Mouse (Mus musculus) liver, embryonic 15.5 days (tissue): ENCODE measurements around the gene Lgmn. TPM values are rescaled to one million over a fixed set of nuclear protein-coding genes. Genes with fewer than 3 reads are reported as not detected.
A peak's percentile ranks its signal among the peaks of the same experiment; 100 is the strongest.

Experiments used
- ATAC-seq: fragments of 200-750 bp; cut with Nextera tagmentation; 2 replicates; pipeline ENCODE4 v1.8.0; 2017; ENCODE audit warnings: moderate number of reproducible peaks, mild to moderate bottlenecking, moderate library complexity; ENCODE audit not compliant: insufficient read depth
- H3K27ac ChIP-seq: fragments of 300-500 bp; sonication (generic); replicated peaks from 2 replicates; pipeline ENCODE4 v1.5.1; 2015; ENCODE audit warnings: mild to moderate bottlenecking, inconsistent platforms
- H3K27me3 ChIP-seq: fragments of 300-500 bp; sonication (generic); 2 replicates; pipeline ENCODE4 v1.6.1; 2015; ENCODE audit warnings: mild to moderate bottlenecking, inconsistent platforms
- H3K36me3 ChIP-seq: fragments of 300-500 bp; sonication (generic); replicated peaks from 2 replicates; pipeline ENCODE4 v1.6.1; 2015; ENCODE audit warnings: moderate library complexity, mild to moderate bottlenecking, inconsistent platforms
- H3K4me1 ChIP-seq: fragments of 300-500 bp; sonication (generic); replicated peaks from 2 replicates; pipeline ENCODE4 v1.6.1; 2015; ENCODE audit warnings: inconsistent platforms
- H3K4me2 ChIP-seq: fragments of 300-500 bp; sonication (generic); 2 replicates; pipeline ENCODE4 v1.6.1; 2015; ENCODE audit warnings: moderate library complexity, mild to moderate bottlenecking, inconsistent platforms
- H3K4me3 ChIP-seq: fragments of 300-500 bp; sonication (generic); replicated peaks from 2 replicates; pipeline ENCODE4 v1.5.1; 2015; ENCODE audit warnings: mild to moderate bottlenecking, inconsistent platforms
- H3K9ac ChIP-seq: fragments of 300-500 bp; sonication (generic); 2 replicates; pipeline ENCODE4 v1.6.1; 2015; ENCODE audit warnings: moderate library complexity, mild to moderate bottlenecking, inconsistent platforms
- H3K9me3 ChIP-seq: fragments of 300-500 bp; sonication (generic); replicated peaks from 2 replicates; pipeline ENCODE4 v1.6.1; 2016; ENCODE audit warnings: inconsistent platforms
- WGBS: fragments of 180-500 bp; shearing (Covaris S2); methylation state at CpG from one replicate; pipeline ENCODE4 v1.1.7; 2015; ENCODE audit warnings: mixed read lengths; ENCODE audit not compliant: insufficient replicate concordance; 5-methylcytosine and 5-hydroxymethylcytosine counted together
- polyA plus RNA-seq: library from polyadenylated mRNA; unstranded; fragments of >200 nt; fragmentation: Nextera tagmentation; extraction: Ambion mirVana; gene quantifications from 2 replicates; pipeline ENCODE4 v1.2.1, GENCODE M21; 2015

Gene Lgmn
- 73.4 and 83.4 TPM in 2 replicates for polyA plus RNA-seq

DNA sequence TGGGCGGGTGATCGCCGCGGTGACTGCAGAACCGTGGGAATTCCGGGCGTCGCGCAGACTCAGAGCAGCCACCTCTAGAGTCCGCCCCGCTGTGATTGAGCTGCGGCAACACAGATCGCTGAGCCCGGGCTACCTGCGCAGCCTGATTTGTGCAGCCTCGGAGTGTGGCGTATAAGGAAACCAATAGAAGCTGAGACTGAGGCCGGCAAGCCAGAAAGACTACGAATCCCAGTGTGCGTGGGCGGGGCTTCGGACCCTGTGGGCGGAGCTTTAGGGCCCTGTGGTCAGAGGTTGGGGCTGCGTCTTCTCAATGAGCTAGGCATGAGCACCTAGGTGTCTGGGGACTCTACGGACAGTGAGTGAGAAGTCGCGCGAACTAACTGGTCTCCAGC is at the start of gene Lgmn:
Lgmn (minus strand) TSS at position 182 of the 392 bp plus-strand sequence.
- peak; percentile 97 for ATAC-seq
- H3K27ac ChIP-seq: no peak within 1 kb of the TSS
- WGBS: under 1% methylated on average over 28 of the region's 28 CpGs

DNA sequence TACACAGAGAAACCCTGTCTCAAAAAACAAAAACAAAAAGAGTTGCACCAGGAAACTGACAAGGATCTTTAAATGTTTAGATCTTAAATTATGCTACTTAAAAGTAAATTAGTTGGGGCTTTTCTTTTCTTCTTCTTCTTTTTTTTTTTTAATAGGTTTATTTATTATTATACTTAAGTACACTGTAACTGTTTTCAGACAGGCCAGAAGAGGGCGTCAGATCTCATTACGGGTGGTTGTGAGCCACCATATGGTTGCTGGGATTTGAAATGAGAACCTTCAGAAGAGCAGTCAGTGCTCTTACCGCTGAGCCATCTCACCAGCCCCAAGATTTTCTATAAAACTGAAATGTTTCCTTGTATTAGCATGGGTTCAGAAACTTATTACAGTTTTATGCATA is 45.3 kb upstream of the Lgmn start:
- H3K36me3 ChIP-seq: peaks cover 76% of the 10 kb centered on the region
- ATAC-seq: no peak
- no peak overlapping the region for H3K4me2 ChIP-seq
- WGBS: 53% methylated on average over 3 of the region's 3 CpGs
- H3K27ac ChIP-seq: no peak overlapping the region
- H3K9ac ChIP-seq: no peak overlapping the region
- H3K4me1 ChIP-seq: no peaks in the 10 kb centered on the region
- no peak overlapping the region for H3K4me3 ChIP-seq
- H3K9me3 ChIP-seq: no peaks in the 10 kb centered on the region
- no peaks in the 10 kb centered on the region for H3K27me3 ChIP-seq

More for the DNA sequence above, at the start of gene Lgmn:
- Histone ChIP-seq H3K4me2 (peak within 1 kb of the TSS; percentile 74), H3K36me3 (no peaks in the 10 kb centered on the region), H3K9ac (peak within 1 kb of the TSS; percentile 46), H3K4me1 (peaks cover 26% of the 10 kb centered on the region), H3K9me3 (no peaks in the 10 kb centered on the region), H3K27me3 (peaks cover 9% of the 10 kb centered on the region; the same call in 1 of the 2 replicates), H3K4me3 (peak within 1 kb of the TSS; percentile 60)

DNA sequence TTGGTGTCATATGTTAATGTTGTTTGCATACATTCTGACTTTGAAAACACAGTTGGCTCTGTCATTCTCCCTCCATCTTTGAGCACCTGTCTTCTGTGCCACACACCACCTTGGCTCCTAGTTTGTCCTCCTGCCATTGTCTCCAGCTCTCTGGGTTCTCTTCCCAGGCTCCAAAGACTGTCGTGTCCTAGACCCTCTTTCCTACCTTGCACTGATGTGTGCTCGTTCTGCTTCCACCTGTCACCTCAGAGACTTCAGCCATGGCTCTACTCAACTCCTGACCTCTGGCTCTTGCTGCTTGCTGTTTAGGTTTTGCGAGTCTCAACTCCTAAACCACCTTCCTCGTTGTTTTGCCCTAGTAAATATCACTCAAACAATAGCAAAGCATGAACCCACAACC is 40.9 kb upstream of the Lgmn start:
- peaks cover 70% of the 10 kb centered on the region for H3K36me3 ChIP-seq
- 71% methylated on average over 4 of the region's 4 CpGs for WGBS

DNA sequence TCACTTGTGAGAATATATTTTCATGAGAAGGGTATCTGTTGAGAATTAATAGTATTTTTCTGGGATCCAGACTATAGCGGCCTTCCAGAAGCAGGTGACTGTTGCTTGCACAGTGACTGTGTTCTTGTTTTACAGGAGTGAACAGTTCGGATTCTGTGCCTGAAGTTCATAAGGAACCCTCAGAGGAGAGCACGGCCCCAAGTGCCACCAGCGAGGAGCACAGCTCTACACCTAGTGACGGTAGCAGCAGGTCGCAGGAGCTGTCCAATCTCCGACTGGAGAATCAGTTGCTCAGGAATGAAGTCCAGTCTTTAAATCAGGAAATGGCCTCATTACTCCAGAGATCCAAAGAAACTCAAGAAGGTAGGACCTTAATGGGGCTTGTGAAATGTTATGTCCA is 34.8 kb upstream of the Lgmn start:
- Histone ChIP-seq H3K27ac (no peak overlapping the region), H3K9ac (no peak overlapping the region), H3K4me2 (no peak overlapping the region), H3K4me1 (peaks cover 7% of the 10 kb centered on the region), H3K36me3 (peaks cover 50% of the 10 kb centered on the region), H3K9me3 (no peaks in the 10 kb centered on the region), H3K4me3 (no peak overlapping the region), H3K27me3 (no peaks in the 10 kb centered on the region)
- no peak for ATAC-seq
- WGBS: 84% methylated on average over 7 of the region's 7 CpGs

More for the DNA sequence above, 40.9 kb upstream of the Lgmn start:
- Histone ChIP-seq H3K27ac (no peak overlapping the region), H3K27me3 (no peaks in the 10 kb centered on the region), H3K4me2 (no peak overlapping the region), H3K9ac (no peak overlapping the region), H3K4me1 (no peaks in the 10 kb centered on the region), H3K9me3 (no peaks in the 10 kb centered on the region), H3K4me3 (no peak overlapping the region)
- ATAC-seq: no peak

DNA sequence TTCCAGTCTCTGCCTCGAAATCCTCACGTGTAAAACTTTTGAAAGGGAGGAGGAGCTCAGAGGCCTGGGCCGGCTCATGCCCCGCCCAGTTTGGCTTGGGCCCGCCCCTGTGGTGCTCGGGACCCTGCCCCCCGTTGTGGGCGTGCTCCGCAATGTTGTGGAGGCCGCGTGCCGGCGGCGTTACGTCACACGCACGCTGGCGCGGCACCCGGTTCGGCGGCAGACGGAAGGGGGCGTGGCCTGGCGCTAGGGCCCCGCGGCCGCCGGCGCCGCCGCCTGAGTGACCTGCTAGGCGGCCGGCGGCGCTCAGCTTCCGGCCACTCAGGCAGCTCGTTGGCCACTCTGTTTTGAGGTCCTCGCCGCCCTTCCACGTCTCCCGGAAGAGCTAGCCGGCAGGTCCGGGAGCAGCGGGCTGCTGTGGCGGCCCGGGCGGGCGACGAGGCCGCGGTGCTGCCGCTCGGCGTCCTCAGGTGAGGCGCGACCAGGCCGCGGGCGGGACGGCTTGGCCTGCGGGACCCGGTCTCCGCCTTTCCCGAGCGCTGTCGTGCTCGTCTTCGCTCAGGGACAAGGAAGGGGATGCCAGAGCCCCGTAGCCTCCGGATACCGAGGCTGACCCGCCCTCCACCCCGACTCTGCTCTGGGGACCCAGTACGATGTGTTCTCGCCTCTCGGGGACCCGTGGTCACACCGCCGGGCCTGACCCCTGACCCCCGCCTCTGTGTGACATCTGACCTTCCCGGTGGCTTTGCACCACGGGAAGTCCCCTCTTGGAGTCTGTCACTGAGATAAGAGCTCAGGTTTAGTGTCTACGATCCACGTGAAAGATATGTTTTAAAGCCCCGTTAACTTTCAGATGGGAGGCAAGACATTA is 29.5 kb upstream of the Lgmn start, which contains the start of gene Golga5:
Golga5 (plus strand) TSS at position 242 of the 871 bp plus-strand sequence.
- Histone ChIP-seq H3K9ac (peak within 1 kb of the TSS; percentile 83), H3K27ac (peak within 1 kb of the TSS; percentile 86), H3K4me2 (peak within 1 kb of the TSS; percentile 81), H3K36me3 (peaks cover 19% of the 10 kb centered on the region), H3K4me1 (peaks cover 13% of the 10 kb centered on the region), H3K27me3 (no peaks in the 10 kb centered on the region), H3K4me3 (peak within 1 kb of the TSS; percentile 97), H3K9me3 (no peaks in the 10 kb centered on the region)
- peak; percentile 97 for ATAC-seq
- under 1% methylated on average over 86 of the region's 86 CpGs for WGBS

DNA sequence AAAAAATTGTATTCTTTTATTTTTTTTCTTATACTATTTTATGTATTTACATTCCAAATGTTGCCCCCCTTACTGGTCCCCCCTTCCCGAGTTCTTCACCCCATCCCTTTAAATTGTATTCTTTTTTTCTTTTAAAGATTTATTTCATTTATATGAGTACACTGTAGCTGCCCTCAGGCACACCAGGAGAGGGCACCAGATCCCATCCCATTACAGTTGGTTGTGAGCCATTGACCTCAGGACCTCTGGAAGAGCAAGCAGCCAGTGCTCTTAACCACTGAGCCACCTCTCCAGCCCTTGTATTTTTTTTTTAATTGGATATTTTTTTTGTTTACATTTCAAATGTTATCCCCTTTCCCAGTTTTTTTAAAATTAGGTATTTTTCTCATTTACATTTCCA is 28.5 kb upstream of the Lgmn start:
- Histone ChIP-seq H3K4me2 (no peak overlapping the region), H3K27me3 (no peaks in the 10 kb centered on the region), H3K4me3 (no peak overlapping the region), H3K27ac (no peak overlapping the region), H3K9ac (no peak overlapping the region), H3K36me3 (peaks cover 13% of the 10 kb centered on the region), H3K9me3 (no peaks in the 10 kb centered on the region), H3K4me1 (peaks cover 13% of the 10 kb centered on the region)
- ATAC-seq: no peak
- WGBS: 62% methylated on average over 1 of the region's 1 CpGs

DNA sequence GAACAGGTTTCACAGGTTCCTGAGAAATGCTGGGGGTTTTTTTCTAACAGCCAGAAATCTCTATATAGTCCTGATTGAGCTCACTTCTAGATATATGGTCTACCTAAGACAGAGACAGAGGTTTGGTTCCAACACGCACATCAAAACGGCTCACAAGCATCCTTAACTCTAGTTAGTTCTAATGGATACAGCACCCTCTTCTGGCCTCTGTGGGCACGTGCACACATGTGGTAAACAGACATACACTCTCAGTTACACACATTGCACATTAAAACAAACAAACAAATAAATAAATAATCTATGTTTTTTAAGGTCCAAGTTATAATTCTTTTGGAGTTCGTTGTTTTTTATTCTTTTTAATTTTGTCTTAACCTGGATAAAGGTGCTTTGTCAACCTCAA is 25.0 kb upstream of the Lgmn start:
- no peaks in the 10 kb centered on the region for H3K36me3 ChIP-seq
- no peak overlapping the region for H3K4me3 ChIP-seq
- no peaks in the 10 kb centered on the region for H3K9me3 ChIP-seq
- no peaks in the 10 kb centered on the region for H3K27me3 ChIP-seq
- no peak for ATAC-seq
- H3K4me2 ChIP-seq: no peak overlapping the region
- no peak overlapping the region for H3K9ac ChIP-seq
- WGBS: 37% methylated on average over 4 of the region's 4 CpGs
- H3K4me1 ChIP-seq: peaks cover 6% of the 10 kb centered on the region; the same call in 1 of the 2 replicates
- no peak overlapping the region for H3K27ac ChIP-seq

DNA sequence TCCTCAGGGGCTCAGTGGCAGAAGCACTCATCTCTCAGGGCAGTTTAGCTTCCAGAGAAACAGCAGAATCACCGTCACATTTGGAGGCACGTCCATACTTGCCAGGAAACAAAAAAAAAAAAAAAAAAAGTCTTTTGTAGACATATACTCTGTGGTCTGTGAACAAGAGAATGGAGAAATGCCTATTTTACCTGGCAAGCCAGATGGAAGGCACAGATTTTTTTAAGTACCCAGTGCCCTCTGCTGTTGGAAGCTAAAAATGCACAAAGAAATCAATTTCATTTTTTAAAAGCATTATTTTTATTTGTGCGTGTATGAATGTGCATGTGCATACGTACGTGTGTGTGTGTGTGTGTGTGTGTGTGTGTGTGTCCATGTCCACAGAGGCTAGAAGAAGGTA is 21.6 kb upstream of the Lgmn start:
- Histone ChIP-seq H3K4me2 (no peak overlapping the region), H3K27me3 (no peaks in the 10 kb centered on the region), H3K4me1 (0 out of 2 replicates have a peak, but pooled peaks cover 1% of the 10 kb centered on the region), H3K4me3 (no peak overlapping the region), H3K36me3 (no peaks in the 10 kb centered on the region), H3K27ac (no peak overlapping the region), H3K9ac (no peak overlapping the region), H3K9me3 (no peaks in the 10 kb centered on the region)
- no peak for ATAC-seq
- WGBS: 45% methylated on average over 5 of the region's 5 CpGs

DNA sequence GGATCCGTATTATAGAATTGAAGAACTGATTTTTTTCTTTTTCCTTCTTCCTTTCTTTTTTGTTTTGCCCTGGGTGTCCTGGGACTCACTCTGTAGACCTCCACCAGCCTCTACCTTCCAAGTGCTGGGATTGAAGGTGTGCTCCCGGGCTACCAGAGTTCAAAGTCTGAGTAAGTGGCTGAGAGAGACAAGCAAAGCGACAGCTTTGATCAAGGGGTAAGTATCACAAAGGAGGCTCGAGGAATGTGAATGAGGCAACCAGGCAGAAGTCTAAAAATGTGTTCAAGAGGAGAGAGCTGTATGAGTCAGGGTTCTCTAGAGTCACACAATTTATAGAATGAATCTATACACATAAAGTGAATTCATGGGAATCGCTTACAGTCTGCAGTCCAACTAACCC is 20.4 kb upstream of the Lgmn start:
- Histone ChIP-seq H3K9me3 (no peaks in the 10 kb centered on the region), H3K9ac (no peak overlapping the region), H3K4me3 (no peak overlapping the region), H3K4me1 (0 out of 2 replicates have a peak, but pooled peaks cover 3% of the 10 kb centered on the region), H3K4me2 (no peak overlapping the region), H3K36me3 (no peaks in the 10 kb centered on the region), H3K27ac (no peak overlapping the region), H3K27me3 (no peaks in the 10 kb centered on the region)
- no peak for ATAC-seq
- WGBS: 51% methylated on average over 5 of the region's 5 CpGs

DNA sequence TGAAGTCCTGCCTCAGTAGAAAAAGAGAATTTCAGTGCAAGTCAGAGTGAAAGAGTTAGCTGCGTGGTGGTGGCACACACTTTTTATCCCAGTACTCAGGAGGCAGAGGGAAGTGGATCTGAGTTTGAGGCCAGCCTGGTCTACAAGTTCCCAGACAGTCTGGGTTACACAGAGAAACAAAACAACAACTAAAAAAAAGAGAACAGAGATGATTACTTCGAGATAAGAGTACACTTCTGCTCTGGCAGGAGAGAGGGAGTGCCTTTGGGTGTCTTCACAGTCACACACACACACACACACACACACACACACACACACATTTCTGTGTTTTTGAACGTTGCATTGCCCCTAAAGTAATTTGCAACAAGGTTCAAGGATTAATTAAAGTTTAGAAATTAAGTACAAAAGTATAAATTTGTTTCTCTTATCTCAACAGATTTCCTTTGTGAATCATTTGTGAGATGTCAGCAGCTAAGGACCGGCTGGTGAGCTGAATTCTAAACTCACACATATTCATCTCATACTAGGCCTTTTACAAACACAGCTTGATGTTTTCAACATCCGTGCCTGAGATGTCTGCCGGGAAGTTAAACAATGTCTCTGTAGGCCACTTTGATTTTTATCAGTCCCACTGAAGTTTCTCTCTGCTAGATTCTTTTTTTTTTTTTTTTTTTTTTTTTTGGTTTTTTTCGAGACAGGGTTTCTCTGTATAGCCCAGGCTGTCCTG is 17.0 kb upstream of the Lgmn start:
- H3K9ac ChIP-seq: no peak overlapping the region
- no peak overlapping the region for H3K4me2 ChIP-seq
- WGBS: 25% methylated on average over 7 of the region's 7 CpGs
- H3K4me3 ChIP-seq: no peak overlapping the region
- no peaks in the 10 kb centered on the region for H3K27me3 ChIP-seq
- H3K27ac ChIP-seq: no peak overlapping the region
- H3K36me3 ChIP-seq: no peaks in the 10 kb centered on the region
- H3K9me3 ChIP-seq: no peaks in the 10 kb centered on the region
- peaks cover 9% of the 10 kb centered on the region; the same call in 1 of the 2 replicates for H3K4me1 ChIP-seq
- no peak for ATAC-seq

DNA sequence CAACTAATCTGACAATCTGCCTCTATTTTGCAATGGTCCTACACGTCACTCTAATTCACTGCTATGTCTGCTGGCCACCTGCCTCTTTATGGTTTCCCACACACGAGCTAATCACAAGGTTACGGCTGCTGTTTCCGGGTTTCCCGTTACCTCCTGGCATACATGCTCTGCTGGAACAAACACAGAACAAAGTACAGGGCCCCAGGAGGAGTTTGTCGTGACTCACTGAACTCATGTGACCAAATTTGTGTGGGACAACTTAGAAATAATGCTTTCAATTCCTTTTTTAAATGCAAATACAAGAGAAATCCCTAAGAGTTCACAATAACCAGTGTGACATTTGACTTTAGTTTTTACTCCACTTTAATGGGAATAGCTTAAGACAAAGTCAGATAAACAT is 14.0 kb upstream of the Lgmn start:
- no peak overlapping the region for H3K9ac ChIP-seq
- H3K36me3 ChIP-seq: no peaks in the 10 kb centered on the region
- no peak overlapping the region for H3K4me3 ChIP-seq
- no peaks in the 10 kb centered on the region for H3K9me3 ChIP-seq
- H3K4me2 ChIP-seq: no peak overlapping the region
- WGBS: 42% methylated on average over 6 of the region's 6 CpGs
- peak overlapping the region; percentile 9; the same call in 1 of the 2 replicates for H3K27ac ChIP-seq
- no peaks in the 10 kb centered on the region for H3K27me3 ChIP-seq
- H3K4me1 ChIP-seq: peaks cover 15% of the 10 kb centered on the region
- ATAC-seq: peak; percentile 45; the same call in 1 of the 2 replicates
